Comparison of ENCODE assay signal across 9 mouse cellular contexts in genomic region chr10:60081905-60082304, GRCm38 (mm10). TPM values are rescaled to one million over a fixed set of nuclear protein-coding genes. Genes with fewer than 3 reads are reported as not detected.
A peak's percentile ranks its signal among the peaks of the same experiment; 100 is the strongest.
DNase-seq lines count a peak whose midpoint lies in the region; ATAC-seq and TF ChIP-seq lines count a peak whose summit lies in the region.
"Had no signal": no experiment of that assay in that cellular context is flagged by ENCODE, and none has a peak within 500 bp of the region (broad histone marks: within the 10 kb centered on the region; RNA-seq: fewer than 3 reads in every experiment).

No protein-coding gene starts in this region.

- H3K4me2 ChIP-seq in heart, embryonic 13.5 days, result peak overlapping the region; percentile 11; the same call in 1 of the 2 replicates

- 33% methylated on average over 5 of the region's 5 CpGs for WGBS in heart, embryonic 13.5 days
- WGBS in olfactory bulb, adult 2 months, result 20% methylated on average over 5 of the region's 5 CpGs
- WGBS in thymus, adult 2 months, result 91% methylated on average over 5 of the region's 5 CpGs

- peaks cover 70% of the 10 kb centered on the region for H3K4me1 ChIP-seq in heart, embryonic 13.5 days
- peaks cover 25% of the 10 kb centered on the region for H3K4me1 ChIP-seq in olfactory bulb, adult 2 months (ENCODE audit: control insufficient read depth, insufficient read depth, low read length)
- H3K4me1 ChIP-seq in thymus, adult 2 months (replicated peaks; ENCODE audit: control insufficient read depth, insufficient read depth, low read length), result peaks cover 18% of the 10 kb centered on the region

- no peak for TF ChIP-seq CTCF in olfactory bulb, adult 2 months (IDR thresholded peaks at IDR 0.05; ENCODE audit: insufficient read depth, low read depth, low read length)
- TF ChIP-seq CTCF in thymus, adult 2 months (IDR thresholded peaks at IDR 0.05; ENCODE audit: borderline replicate concordance, control insufficient read depth, extremely low read depth, insufficient read depth, low read length, poor library complexity), result no peak

- no peak for ATAC-seq in heart, embryonic 13.5 days (ENCODE audit: extremely low read depth, insufficient number of reproducible peaks, low FRiP score, low TSS enrichment)

- DNase-seq in left cerebral cortex, adult 11 months (ENCODE audit: low spot score), result peak; percentile 47
- no peak for DNase-seq in left cerebral cortex, postnatal 4 days
- peak; percentile 20 for DNase-seq in adrenal gland, postnatal 25 days
- peak; percentile 50 to 58 for DNase-seq in kidney, postnatal 4 days
- no peak for DNase-seq in retina, postnatal 1 day
- DNase-seq in thymus, adult 2 months, result no peak

- H3K27me3 ChIP-seq in heart, embryonic 13.5 days (replicated peaks), result peaks cover 43% of the 10 kb centered on the region
- no peaks in the 10 kb centered on the region for H3K27me3 ChIP-seq in thymus, adult 2 months (ENCODE audit: control insufficient read depth, insufficient read depth, low read length)

- H3K4me3 ChIP-seq in heart, embryonic 13.5 days, result no peak overlapping the region
- H3K4me3 ChIP-seq in olfactory bulb, adult 2 months (ENCODE audit: insufficient read depth, low read depth, low read length), result no peak overlapping the region
- no peak overlapping the region for H3K4me3 ChIP-seq in thymus, adult 2 months (ENCODE audit: control insufficient read depth, insufficient read depth, low read length)

- H3K9ac ChIP-seq in heart, embryonic 13.5 days, result no peak overlapping the region

- H3K9me3 ChIP-seq in heart, embryonic 13.5 days, result no peaks in the 10 kb centered on the region

- H3K36me3 ChIP-seq in heart, embryonic 13.5 days, result no peaks in the 10 kb centered on the region
- H3K36me3 ChIP-seq in thymus, adult 2 months (ENCODE audit: control insufficient read depth, insufficient read depth, low read length), result no peaks in the 10 kb centered on the region

- intact Hi-C loops in left cerebral cortex, postnatal 4 days (cut with DNase I), result no loop called here

- peak overlapping the region; percentile 80; the same call in 1 of the 2 replicates for H3K27ac ChIP-seq in heart, embryonic 13.5 days (replicated peaks)
- H3K27ac ChIP-seq in olfactory bulb, adult 2 months (ENCODE audit: insufficient read depth, low read depth, low read length), result peak overlapping the region; percentile 7; the same call in 1 of the 2 replicates
- H3K27ac ChIP-seq in thymus, adult 2 months (ENCODE audit: control insufficient read depth, insufficient read depth, low read length), result no peak overlapping the region
- H3K27ac ChIP-seq: macrophage had no signal

- TF ChIP-seq POLR2A in olfactory bulb, adult 2 months (IDR thresholded peaks at IDR 0.05; ENCODE audit: insufficient read depth, low read depth, low read length), result no peak
- TF ChIP-seq POLR2A in thymus, adult 2 months (IDR thresholded peaks at IDR 0.05; ENCODE audit: control insufficient read depth, extremely low read depth, insufficient read depth, low read length, poor library complexity), result no peak

RNA-seq across cellular contexts. Expression of gene Spock2, which starts 24.1 kb away (rescaled TPM):
- 100 to 1,000 TPM; 312 to 345 TPM for total RNA-seq in left cerebral cortex, postnatal 4 days (2021)
- total RNA-seq in adrenal gland, postnatal 25 days (2021), result 27.3 and 35.2 TPM in 2 replicates
- 2.6 and 3.0 TPM in 2 replicates for polyA plus RNA-seq in heart, embryonic 13.5 days (2015; fragmentation: Nextera tagmentation; extraction: Ambion mirVana)
- polyA plus RNA-seq in olfactory bulb, adult 2 months (2012; ENCODE audit: insufficient read depth, insufficient read length, low replicate concordance, missing spikeins), result 129 and 224 TPM in 2 replicates
- 17.7 and 19.8 TPM in 2 replicates for polyA plus RNA-seq in thymus, adult 2 months (2012; rRNA removed)
- polyA plus RNA-seq: macrophage had no signal

Comparison
In these comparisons a context has a peak if more than half of its experiments do, and no peak if none do; other contexts are left out.
1. DNase-seq: peak in left cerebral cortex, adult 11 months (single experiment), adrenal gland, postnatal 25 days (single experiment) and kidney, postnatal 4 days (2 of 2); none in left cerebral cortex, postnatal 4 days (single experiment), retina, postnatal 1 day (single experiment) and thymus, adult 2 months (single experiment).